Mouse (Mus musculus) lung, embryonic 14.5 days (tissue): ENCODE data around the gene Tmem100. TPM values are rescaled to one million over a fixed set of nuclear protein-coding genes. Genes with fewer than 3 reads are reported as not detected.
A peak's percentile ranks its signal among the peaks of the same experiment; 100 is the strongest.

Source experiments
- ATAC-seq: fragments of 200-750 bp; cut with Nextera tagmentation; 2 replicates; pipeline ENCODE4 v1.8.0; 2017; ENCODE audit warnings: mild to moderate bottlenecking, moderate TSS enrichment, moderate library complexity; ENCODE audit not compliant: insufficient read depth
- DNase-seq: peaks from one replicate; pipeline ENCODE4 v3.0.0-alpha.2; 2015
- H3K27ac ChIP-seq: fragments of 300-500 bp; sonication (generic); 2 replicates; pipeline ENCODE4 v1.5.1; 2014; ENCODE audit warnings: low read depth, mild to moderate bottlenecking, moderate library complexity
- H3K27me3 ChIP-seq: fragments of 300-500 bp; sonication (generic); 2 replicates; pipeline ENCODE4 v1.6.1; 2014; ENCODE audit warnings: low read length, control low read depth; ENCODE audit not compliant: insufficient read depth
- H3K36me3 ChIP-seq: fragments of 300-500 bp; sonication (generic); 2 replicates; pipeline ENCODE4 v1.6.1; 2014; ENCODE audit warnings: control low read depth; ENCODE audit not compliant: insufficient read depth
- H3K4me1 ChIP-seq: fragments of 300-500 bp; sonication (generic); 2 replicates; pipeline ENCODE4 v1.6.1; 2014; ENCODE audit warnings: antibody characterized with exemption, control low read depth; ENCODE audit not compliant: insufficient read depth
- H3K4me2 ChIP-seq: fragments of 300-500 bp; sonication (generic); 2 replicates; pipeline ENCODE4 v1.6.1; 2014; ENCODE audit warnings: mild to moderate bottlenecking
- H3K4me3 ChIP-seq: fragments of 300-500 bp; sonication (generic); 2 replicates; pipeline ENCODE4 v1.5.1; 2014; ENCODE audit warnings: low read depth, low read length
- H3K9ac ChIP-seq: fragments of 300-500 bp; sonication (generic); 2 replicates; pipeline ENCODE4 v1.6.1; 2014
- H3K9me3 ChIP-seq: fragments of 300-500 bp; sonication (generic); 2 replicates; pipeline ENCODE4 v1.6.1; 2016; ENCODE audit warnings: low read depth, low read length, control low read depth
- CTCF ChIP-seq: IDR thresholded peaks from 2 replicates; pipeline ENCODE4 v1.5.1; 2016; ENCODE audit warnings: antibody characterized with exemption, low read depth
- WGBS: fragments of 180-500 bp; shearing (Covaris S2); extraction: QIAGEN DNeasy Blood & Tissue Kit; methylation state at CpG from one replicate; pipeline ENCODE4 v1.1.7; 2014; 5-methylcytosine and 5-hydroxymethylcytosine counted together
- polyA plus RNA-seq: library from polyadenylated mRNA; unstranded; fragments of >200 nt; fragmentation: Nextera tagmentation; extraction: Ambion mirVana; gene quantifications from 2 replicates; pipeline ENCODE4 v1.2.1, GENCODE M21; 2014

Gene Tmem100
- polyA plus RNA-seq = 20.9 and 23.0 TPM in 2 replicates

DNA sequence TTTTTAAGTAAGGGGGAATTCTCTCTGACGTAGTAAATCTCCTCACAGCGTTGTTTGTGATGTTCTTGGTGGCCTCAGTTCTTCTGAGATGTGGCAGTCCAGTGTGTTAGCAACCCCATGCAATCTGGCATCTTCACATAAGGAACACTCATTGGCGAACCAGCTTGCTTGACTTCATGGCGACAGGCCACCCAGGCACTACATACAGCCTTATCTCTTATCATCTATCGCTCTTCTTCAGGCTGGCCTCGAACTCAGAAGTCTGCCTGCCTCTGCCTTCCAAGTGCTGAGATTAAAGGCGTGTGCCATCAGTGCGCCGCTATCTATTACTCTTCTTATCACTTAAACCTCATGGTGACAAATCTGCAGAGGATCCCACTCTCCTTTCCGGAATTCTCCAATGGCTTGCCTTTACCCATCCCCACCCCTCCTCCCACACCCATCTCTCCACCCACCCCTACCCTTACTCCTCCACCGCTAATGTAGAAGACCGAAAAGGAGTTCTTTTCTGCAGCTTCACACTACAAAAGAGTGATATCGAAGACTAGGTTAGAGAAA, at the start of gene Tmem100:
TSS of gene Tmem100 (plus strand) at position 508 of the 558 bp plus-strand sequence.
- TF ChIP-seq CTCF = no peak
- ATAC-seq = peak; percentile 30; the same call in 1 of the 2 replicates
- H3K27ac ChIP-seq = peak within 1 kb of the TSS; percentile 58; the same call in 1 of the 2 replicates
- no peaks in the 10 kb centered on the region for H3K9me3 ChIP-seq
- H3K9ac ChIP-seq = peak within 1 kb of the TSS; percentile 54
- 46% methylated on average over 13 of the region's 13 CpGs for WGBS
- no peak for DNase-seq
- H3K4me3 ChIP-seq = peak within 1 kb of the TSS; percentile 45
- peaks cover 9% of the 10 kb centered on the region; the same call in 1 of the 2 replicates for H3K27me3 ChIP-seq
- H3K4me2 ChIP-seq = peak within 1 kb of the TSS; percentile 67
- H3K36me3 ChIP-seq = no peaks in the 10 kb centered on the region
- H3K4me1 ChIP-seq = peaks cover 23% of the 10 kb centered on the region

DNA sequence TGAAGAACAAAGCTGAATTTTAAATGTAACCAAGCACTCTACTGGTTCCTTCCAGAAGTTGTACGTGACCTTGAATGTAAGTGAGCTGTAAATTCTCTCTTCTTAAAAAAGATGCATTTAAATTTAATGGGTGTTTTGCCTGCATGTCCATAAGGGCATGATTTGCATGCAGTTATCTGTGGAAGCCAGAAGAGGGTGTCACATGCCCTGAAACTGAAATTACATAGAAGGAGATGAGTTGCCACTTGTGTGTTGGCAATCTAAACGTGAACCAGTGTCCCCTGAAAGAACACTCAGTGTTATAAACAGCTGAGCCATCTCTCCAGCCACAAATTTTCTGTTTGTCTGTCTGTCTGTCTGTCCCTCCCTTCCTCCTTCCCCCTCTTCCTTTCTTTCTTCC, 47.2 kb upstream of the Tmem100 start:
- peaks cover 7% of the 10 kb centered on the region; the same call in 1 of the 2 replicates for H3K4me1 ChIP-seq
- H3K4me3 ChIP-seq = no peak overlapping the region
- DNase-seq (no peak), ATAC-seq (no peak)
- no peak overlapping the region for H3K9ac ChIP-seq
- H3K4me2 ChIP-seq = no peak overlapping the region
- 65% methylated on average over 2 of the region's 2 CpGs for WGBS
- no peaks in the 10 kb centered on the region for H3K9me3 ChIP-seq
- H3K27me3 ChIP-seq = no peaks in the 10 kb centered on the region
- no peaks in the 10 kb centered on the region for H3K36me3 ChIP-seq
- TF ChIP-seq CTCF = peak; percentile 18; the same call in 1 of the 2 replicates
- no peak overlapping the region for H3K27ac ChIP-seq

DNA sequence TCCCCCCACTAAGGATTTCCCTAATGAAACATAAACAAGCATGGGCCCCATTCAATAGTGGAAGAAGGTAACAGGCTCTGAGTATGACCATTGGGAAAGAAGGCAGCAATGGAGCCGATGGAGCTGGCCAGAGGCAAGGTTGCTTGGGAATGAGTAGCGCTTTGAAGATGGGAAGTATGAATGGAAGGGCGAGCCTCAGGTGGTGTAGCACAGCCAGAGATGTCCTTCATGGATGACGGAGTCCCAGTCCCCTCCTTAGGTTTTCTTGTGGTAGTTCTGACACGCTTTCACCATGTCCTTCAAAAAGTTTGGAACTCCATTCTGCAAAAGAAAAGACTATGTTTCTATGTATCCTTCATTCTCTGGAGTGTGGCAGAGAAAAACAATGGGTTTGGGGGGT, 45.7 kb upstream of the Tmem100 start:
- DNase-seq (no peak), ATAC-seq (no peak)
- Histone ChIP-seq H3K36me3 (no peaks in the 10 kb centered on the region), H3K9ac (no peak overlapping the region), H3K4me2 (no peak overlapping the region), H3K27ac (no peak overlapping the region), H3K4me1 (no peaks in the 10 kb centered on the region), H3K9me3 (no peaks in the 10 kb centered on the region), H3K27me3 (no peaks in the 10 kb centered on the region), H3K4me3 (no peak overlapping the region)
- no peak for TF ChIP-seq CTCF
- 94% methylated on average over 5 of the region's 5 CpGs for WGBS

DNA sequence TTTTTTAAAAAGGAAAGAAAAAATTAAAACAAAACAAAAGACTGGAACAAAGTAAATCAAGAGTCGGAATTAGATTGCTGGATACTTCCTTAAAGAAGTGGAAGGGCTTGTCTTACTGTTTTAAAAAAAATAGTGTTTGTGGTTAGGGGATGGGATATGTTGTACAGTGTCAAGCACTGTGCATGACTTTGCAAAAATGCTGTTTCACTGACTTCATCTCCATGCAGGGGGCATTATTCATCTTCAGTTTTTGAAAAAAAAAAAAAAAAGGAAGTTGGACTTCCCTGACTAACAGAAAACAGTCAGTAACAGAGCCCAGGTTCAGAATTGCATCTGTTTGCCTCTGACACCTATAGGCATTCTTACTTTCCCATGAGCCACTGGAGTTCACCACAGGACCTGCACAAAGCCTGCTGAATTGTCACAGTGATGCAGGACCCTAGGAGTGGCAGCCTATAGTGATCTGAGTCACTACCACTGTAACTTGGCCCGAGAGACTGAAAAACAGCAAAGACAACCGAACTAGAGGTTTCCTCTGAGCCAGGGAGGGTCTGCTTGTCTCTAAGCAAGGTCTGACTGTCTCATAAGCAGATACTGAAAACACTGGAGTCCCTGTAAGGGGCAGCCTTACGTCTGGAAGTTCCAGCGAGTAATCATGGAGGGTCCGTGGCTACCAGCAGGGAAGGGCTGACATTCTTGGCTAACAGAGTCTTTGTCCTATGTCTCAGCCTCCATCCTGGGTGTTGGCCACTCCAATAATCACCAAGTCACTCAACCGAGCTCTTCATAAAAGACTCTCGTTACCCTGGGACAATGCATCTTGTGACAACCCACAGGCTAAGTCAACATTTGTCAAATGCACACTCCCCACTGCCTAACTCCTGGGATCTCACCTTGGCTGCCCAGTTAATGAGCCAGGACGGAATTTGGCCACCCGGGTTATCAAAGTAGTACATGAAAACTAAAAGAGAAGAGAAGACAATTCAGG, 44.7 kb upstream of the Tmem100 start:
- 58% methylated on average over 10 of the region's 10 CpGs for WGBS
- Histone ChIP-seq H3K27ac (no peak overlapping the region), H3K4me1 (no peaks in the 10 kb centered on the region), H3K9ac (no peak overlapping the region), H3K4me2 (no peak overlapping the region), H3K36me3 (no peaks in the 10 kb centered on the region), H3K27me3 (no peaks in the 10 kb centered on the region), H3K9me3 (no peaks in the 10 kb centered on the region), H3K4me3 (no peak overlapping the region)
- ATAC-seq (no peak), DNase-seq (no peak)
- no peak for TF ChIP-seq CTCF

DNA sequence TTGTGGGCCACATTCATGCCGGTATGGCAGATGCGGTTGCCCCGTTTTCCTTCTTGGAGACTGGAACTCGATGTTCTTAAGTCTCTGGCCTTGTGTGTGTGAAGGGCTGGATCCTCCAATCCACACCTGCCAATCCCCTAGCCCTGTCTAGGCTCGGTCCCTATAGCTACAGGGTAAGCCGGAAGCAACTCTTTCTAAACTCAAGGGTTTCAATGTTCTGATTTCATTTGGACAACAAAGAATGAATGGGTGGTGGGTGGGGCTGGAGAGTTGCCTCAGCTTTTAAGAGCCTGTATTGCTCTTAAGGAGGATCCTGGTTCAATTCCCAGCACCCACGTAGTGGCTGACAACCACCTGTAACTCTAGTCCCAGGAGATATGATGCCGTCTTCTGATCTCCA, 43.6 kb upstream of the Tmem100 start:
- H3K27ac ChIP-seq = no peak overlapping the region
- no peak for TF ChIP-seq CTCF
- H3K36me3 ChIP-seq = no peaks in the 10 kb centered on the region
- 86% methylated on average over 8 of the region's 8 CpGs for WGBS
- ATAC-seq = no peak
- no peak overlapping the region for H3K4me2 ChIP-seq
- H3K9me3 ChIP-seq = no peaks in the 10 kb centered on the region
- no peak for DNase-seq
- no peak overlapping the region for H3K4me3 ChIP-seq
- H3K4me1 ChIP-seq = no peaks in the 10 kb centered on the region
- no peak overlapping the region for H3K9ac ChIP-seq
- H3K27me3 ChIP-seq = no peaks in the 10 kb centered on the region

DNA sequence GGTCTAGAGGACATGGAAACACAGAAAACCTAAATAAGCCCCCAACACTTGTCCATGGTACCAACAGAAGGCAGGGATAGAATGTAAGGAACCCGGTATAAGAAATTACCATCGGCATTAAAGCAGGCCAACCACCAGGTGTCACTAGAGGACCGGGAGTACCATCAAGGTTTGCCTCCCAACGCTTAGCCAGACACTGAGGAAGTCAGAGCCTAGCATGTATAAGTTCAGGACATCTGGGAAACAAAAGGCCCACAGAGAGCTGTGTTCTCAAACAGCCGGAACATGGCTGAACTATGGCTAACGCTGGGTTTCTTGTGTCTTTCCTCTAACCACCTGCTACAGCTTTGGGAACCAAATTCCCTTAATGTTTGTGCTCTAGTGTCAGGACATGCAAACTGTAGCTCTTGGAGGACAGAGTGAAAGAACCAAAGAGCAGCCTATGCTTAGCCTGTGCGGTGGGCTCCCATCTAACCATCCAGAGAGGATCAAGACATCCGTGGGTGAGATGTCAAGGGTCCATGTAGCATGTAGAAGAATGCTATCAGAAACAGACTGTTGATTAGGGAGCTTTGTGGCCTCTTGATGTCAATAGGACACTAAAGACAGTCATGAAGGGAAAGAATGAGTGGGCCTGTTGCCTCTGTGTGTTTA, 41.1 kb upstream of the Tmem100 start:
- Histone ChIP-seq H3K4me3 (no peak overlapping the region), H3K27ac (no peak overlapping the region), H3K36me3 (no peaks in the 10 kb centered on the region), H3K9ac (no peak overlapping the region), H3K9me3 (no peaks in the 10 kb centered on the region), H3K27me3 (no peaks in the 10 kb centered on the region), H3K4me1 (peaks cover 7% of the 10 kb centered on the region; the same call in 1 of the 2 replicates), H3K4me2 (no peak overlapping the region)
- DNase-seq (peak; percentile 93), ATAC-seq (peak; percentile 64)
- peak; percentile 94 for TF ChIP-seq CTCF
- 18% methylated on average over 8 of the region's 8 CpGs for WGBS

DNA sequence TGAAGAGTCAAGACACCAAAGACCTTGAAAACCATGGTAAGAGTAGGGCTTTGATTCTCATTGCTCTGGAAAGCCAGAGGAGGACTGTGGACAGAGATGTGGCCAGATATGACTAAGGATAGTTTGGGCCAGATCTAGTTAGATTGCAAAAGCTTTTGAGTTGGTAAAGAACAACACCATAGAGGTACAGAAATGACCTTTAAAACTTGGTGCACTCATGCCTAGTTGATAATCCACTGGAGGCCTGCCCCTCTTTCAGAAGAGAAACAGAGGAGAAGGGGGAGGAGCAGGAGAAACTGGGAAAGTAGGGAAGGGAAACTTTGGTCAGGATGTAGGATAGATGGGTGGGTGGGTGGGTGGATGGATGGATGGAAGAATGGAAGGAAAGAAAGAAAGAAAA, 38.5 kb upstream of the Tmem100 start:
- H3K4me1 ChIP-seq = peaks cover 16% of the 10 kb centered on the region
- TF ChIP-seq CTCF = no peak
- no peak overlapping the region for H3K4me2 ChIP-seq
- H3K27ac ChIP-seq = no peak overlapping the region
- ATAC-seq (no peak), DNase-seq (no peak)
- H3K9ac ChIP-seq = no peak overlapping the region
- no peaks in the 10 kb centered on the region for H3K27me3 ChIP-seq
- H3K36me3 ChIP-seq = no peaks in the 10 kb centered on the region
- H3K4me3 ChIP-seq = no peak overlapping the region
- no peaks in the 10 kb centered on the region for H3K9me3 ChIP-seq
